Mouse (Mus musculus): Measurements from ENCODE around the gene Galk1.

Gene Galk1

DNA sequence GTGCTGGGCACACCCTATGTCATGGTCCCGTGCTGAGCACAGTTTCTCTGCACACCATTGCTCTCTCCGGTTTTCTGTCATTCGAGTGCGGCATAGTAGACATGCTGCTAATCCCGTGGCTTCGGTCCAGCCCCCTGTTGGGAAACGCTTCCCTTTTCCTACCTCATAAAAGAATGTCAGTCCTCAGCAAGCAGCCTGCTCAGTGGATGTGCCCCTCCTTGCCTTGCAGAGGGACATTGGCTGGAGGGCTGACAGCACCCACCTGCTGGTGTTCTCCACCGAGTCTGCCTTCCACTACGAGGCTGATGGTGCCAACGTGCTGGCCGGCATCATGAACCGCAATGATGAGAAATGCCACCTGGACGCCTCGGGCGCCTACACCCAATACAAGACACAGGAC lies 30.0 kb downstream of the Galk1 start:
- peak; percentile 54 for DNase-seq (ENCODE audit: low read depth, low spot score)

DNA sequence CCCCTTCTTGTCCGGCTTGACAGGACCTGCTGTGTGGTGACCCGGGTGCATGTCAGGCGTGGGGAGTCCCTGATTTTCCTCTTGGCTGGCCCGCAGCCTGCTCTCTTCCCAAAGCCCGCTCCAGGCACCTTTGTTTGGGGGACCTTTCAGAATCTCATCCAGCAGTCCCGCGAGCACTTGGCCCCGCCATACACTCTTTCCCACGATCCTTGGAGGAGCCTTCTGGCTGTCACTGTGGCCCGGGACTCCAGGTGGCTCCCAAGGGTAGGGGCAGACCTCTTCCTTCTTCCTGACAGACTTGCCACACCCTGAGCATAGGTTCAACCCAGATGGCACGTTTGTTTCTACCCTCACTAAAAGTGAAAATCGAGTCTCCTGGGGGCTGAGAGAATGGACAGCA lies 37.0 kb downstream of the Galk1 start:
- no peak for DNase-seq (ENCODE audit: low read depth, low spot score)

GRCm38 (mm10) chr11:115975083-115975420 lies 37.5 kb downstream of the Galk1 start:
- DNase-seq (ENCODE audit: low read depth, low spot score), result no peak

DNA sequence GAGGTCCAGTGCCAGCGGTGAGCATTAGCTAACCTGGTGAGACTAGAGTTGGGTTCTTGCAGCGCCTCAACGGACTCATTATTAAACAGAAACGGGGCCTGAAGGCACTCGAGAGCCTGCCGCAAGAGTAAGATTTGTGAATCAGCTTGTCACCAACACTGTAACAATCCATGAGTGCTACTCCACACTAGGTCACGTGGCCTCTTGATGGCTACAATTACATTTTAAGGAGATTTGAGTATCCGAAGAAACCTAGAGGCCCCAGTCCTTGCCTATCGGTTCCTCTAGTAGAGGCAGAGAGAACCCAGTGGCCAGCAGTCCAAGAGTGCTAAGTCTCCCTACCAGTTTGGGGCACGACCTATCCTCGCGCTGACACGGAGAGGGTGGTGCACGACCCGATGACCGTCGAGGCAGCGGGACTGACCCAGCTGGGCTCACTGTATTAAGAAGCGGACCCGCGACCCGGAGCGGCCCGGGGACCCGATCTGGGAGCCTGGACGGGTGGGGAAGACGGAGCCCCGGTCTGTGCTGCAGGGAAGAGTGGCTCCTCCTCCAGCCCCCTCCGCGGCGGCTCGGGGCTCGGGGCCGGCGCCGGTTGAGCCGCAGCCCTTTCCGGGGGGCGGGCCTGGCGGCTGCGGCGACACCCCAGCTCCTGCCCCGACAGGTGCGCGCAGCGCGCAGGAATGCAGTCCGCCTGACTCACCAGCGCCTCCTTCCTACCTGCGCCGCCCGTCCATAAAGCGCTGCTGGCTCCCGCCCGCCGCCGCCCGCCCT lies 38.0 kb downstream of the Galk1 start, which contains the start of gene Itgb4:
TSS of gene Itgb4 (plus strand) at position 401 of the 774 bp plus-strand sequence.
- DNase-seq (ENCODE audit: low read depth, low spot score), result peak; percentile 35

DNA sequence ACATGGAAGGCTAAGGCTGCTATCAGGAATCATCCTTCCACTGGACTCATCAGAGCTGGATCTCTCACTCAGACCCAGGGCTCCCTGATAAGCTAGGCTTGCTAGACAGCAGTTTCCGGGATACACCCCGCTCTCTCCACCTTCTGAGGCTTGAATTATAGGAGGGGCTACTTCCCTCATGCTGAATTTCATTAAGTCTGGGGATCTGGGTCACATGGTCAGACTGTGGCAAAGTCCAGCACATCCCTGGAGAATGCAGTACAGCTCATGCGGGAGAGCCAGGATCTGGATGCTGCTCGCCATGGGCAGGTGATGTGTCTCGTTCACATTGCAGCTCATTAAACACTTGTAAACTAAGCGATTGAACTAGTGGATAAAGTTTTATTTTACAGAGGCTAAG lies 41.5 kb downstream of the Galk1 start:
- no peak for DNase-seq (ENCODE audit: low read depth, low spot score)

- no peak for DNase-seq (ENCODE audit: low read depth, low spot score)
These were observed 42.4 kb downstream of the Galk1 start for GRCm38 (mm10) chr11:115970006-115970673.

DNA sequence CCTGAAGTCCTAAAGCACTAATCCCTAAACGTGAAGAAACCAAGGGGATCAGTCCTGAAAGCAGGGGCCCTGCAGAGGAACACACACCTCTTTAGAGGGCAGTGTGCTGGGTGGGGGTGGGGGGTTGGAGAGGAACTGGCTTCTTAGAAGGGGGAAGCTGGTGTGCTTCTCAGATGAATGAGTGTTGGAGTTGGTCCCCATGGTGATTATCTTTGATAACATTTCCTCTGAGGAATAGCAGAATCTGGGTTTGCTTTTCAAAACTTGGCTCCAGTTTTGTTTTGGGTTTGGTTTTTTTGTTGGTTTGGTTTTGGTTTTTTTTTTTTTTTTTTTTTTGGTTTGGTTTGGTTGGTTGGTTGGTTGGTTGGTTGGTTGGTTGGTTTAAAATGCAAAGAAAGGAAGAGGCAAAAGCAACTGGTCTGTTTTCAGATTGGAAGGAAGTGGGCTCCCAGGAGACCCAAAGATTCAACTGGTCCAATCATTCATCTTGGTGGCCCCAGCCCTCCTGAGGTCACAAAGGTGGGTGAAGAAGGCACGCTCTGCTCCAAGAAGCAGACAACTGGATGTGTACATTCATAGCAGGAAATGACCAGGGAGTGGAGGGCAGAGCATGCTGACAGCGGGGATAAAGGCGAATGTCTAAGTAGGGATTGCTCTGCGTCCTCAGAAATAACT lies 43.7 kb downstream of the Galk1 start:
- no peak for DNase-seq (ENCODE audit: low read depth, low spot score)

GRCm38 (mm10) chr11:115964977-115965604 lies 47.4 kb downstream of the Galk1 start:
- DNase-seq (ENCODE audit: low read depth, low spot score), result no peak

- no peak for DNase-seq (ENCODE audit: low read depth, low spot score)
These were observed 49.7 kb downstream of the Galk1 start for GRCm38 (mm10) chr11:115962651-115963412.

GRCm38 (mm10) chr11:115959018-115959417 lies 53.5 kb downstream of the Galk1 start:
- DNase-seq (ENCODE audit: low read depth, low spot score), result no peak

All from brain, adult 2 months (tissue).